Mouse (Mus musculus): ENCODE results near the gene Agl.
"Not testable (repeated sequence)": the region's sequence is repeated elsewhere in the genome, so short reads cannot be mapped to it uniquely, and the experiment has no call there.

Gene Agl

DNA sequence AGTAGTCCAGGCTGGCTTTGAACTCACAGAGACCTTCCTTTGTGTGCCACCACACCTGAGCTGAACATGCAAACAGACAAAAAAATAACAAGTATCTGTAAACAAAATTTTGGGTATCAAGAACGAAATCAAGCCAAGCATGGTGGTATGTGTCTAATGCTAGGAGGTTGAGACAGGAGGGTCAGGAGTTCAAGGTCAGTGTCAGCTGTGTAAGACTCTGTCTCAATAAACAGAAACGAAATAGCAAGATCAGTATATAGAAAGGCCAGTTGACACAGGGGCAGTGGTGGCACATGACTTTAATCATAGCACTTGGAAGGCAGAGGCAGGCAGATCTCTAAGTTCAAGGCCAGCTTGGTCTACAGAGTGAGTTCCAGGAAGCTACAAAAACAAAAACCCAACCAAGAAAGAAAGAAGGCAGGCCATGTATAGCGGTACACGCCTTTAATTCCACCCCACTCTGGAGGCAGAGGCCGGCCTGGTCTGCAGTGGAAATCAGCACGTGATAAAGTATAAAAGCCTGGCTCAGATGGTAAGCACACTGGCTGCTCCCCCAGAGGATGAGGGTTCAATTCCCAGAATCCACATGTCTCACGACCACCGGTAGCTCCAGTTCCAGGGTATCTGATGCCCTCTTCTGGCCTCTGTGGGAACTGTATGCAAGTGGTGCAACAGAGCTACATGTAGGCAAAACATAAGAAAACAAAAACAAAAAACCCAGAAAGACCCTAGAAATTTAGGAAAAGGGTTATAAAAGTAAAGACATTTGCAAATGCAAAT is 59.4 kb downstream of the Agl start:
- DNase-seq (ENCODE audit: low read depth, low spot score) = peak; percentile 69

DNA sequence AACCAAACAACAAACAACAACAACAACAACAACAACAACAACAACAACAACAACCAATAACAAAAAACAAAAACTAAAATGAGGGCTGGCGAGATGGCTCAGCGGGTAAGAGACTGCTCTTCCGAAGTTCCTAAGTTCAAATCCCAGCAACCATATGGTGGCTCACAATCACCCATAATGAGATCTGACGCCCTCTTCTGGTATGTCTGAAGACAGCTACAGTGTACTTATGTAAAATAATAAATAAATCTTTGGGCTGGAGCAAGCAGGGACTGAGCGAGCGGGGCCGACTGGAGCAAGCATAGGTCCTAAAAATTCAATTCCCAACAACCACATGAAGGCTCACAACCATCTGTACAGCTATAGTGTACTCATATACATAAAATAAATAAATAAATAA is 60.3 kb downstream of the Agl start:
- not testable (repeated sequence) for DNase-seq (ENCODE audit: low read depth, low spot score)

DNA sequence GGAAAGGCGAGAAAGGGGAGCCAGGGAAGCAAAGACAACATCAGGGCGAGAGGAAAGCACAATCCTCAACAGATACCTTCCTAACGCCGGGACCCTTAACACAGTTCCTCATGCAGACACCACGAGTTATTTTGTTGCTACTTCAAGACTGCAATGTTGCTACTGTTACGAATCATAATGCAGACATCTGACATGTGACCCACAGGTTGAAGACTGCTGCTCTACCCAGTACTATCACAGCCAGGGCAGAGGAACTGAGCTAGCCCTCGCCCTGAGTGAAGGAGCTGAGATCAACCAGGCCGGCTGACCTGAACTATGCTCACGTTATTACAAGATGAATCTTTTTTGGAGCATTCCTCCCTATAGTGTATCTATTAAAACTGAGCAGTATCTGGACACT is 67.0 kb downstream of the Agl start:
- no peak for DNase-seq (ENCODE audit: low read depth, low spot score)

DNA sequence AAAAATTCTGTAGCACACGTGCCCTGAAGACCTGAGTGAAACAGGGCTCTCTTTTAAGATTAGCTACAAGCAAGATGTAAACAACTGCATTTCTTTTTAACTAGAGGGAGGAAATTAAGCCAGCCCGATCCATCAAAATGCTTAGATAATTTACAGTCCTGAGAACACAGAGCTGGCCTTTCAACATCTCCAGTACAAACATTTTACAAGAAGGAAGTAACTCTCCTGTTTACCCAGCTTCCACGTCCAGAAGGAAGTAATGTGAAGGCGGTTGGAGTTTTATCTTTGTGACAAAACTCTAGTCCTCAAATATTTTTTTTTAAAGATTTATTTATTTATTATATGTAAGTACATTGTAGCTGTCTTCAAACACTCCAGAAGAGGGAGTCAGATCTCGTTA is 67.9 kb downstream of the Agl start:
- no peak for DNase-seq (ENCODE audit: low read depth, low spot score)

DNA sequence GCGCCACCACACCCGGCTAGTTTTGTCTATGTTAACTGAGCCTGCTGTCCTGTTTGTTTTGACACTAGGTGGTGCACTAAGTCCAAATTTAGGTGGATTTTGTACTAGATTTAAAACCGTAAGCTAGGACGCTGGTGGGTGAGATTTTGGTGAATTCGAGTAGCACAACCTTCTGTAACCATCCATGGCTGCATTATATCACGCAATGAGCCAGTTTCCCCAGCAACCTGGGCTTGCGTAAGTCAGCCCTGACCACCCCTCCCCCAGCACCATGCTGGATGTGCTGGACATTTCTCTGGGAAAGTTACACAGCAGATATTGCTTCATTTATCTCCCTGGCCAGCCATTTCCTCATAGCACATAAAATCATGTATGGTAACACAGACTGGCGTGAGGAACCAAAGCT is 70.6 kb downstream of the Agl start:
- peak; percentile 29 for DNase-seq (ENCODE audit: low read depth, low spot score)

DNA sequence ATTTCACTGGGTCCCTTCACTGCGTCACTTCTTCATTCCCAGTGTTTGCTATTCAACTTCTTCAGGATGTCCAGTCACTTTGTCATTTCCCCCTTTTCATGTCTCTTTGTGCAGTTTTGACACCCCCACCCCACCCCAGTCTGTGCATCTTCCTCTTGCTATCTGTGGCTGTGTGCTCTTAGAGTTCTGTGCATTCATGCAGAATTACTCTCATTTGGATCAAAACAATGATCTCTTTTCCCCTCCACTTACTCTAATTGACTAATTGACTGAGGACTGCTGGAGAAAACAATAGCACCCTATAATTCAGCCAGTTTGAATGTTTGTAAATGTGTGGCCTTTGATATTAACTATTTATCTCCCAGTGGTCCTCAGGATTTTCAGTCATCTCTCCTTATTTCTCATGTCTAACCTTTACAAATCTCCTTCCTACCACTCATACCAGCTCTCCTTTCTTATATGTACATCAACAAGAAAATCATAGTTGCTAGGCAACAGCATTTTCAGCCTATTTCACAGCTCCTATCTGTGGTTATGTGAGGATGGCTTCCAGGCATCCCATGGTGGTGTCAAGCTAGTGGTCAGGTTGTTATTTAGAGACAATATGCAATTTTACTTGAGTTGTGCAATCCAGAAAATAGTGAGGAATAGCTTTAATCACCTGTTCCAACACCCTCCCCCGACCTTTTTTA is 78.3 kb downstream of the Agl start:
- DNase-seq (ENCODE audit: low read depth, low spot score) = no peak

DNA sequence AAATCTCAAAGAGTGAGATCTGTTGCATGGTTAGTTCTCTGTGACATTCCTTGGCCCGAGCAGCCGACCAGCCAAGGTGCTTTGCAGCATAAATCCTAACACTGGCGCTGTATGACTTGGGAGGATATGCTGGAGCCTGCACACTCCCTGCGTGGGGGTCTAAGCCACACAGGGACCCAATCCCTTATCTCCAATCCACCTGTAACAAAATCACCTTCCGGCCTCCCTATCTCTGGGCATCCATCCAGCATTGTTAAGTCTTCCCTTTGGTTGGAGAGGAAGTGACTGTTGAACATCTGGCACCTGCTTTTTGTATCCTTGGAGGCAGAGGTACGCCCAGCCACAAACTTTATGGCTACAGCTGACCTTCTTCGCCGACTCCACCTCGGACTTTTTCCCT is 81.2 kb downstream of the Agl start:
- DNase-seq (ENCODE audit: low read depth, low spot score) = no peak

DNA sequence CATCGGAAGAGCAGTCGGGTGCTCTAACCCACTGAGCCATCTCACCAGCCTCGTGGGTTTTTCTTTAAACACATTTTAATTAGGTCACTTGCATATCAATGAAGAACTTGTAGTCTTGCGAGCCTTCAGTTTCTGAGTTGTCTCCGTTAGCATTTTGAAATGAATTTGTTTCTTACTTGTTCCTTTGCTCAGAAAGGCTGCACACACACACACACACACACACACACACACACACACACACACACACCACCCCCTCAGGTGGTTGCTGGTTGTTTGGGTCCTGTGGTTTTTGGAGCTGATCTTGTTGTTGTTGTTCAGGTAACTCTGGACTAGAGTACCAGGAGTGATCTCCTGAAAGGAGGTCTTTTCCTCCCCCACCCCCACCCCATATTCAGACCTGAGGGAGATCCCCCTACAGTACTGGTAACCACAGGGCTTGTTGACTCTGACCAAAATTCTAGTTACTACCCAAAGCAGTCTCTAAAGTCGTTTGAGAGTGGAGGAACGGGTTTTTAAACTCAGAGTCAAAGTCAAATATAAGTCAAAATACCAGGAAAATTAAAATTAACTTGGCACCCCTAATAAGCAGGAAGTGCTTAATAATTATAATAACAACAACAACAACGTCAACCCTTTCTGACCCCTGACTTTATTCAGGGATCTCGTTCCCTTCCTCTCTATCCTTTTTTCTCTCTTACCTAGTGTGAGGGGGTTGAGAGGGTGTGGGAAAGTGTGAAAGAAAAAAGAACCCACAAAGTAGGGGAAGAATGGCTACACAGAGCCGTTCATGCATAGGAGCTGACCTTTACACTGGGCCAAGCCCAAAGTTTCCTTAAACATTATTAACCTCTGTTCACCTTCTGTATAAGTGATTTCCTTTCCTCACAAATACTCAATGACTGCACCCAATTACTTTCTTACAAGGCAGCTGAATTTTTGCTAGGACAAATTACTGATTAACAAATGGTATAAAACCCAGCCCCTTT is 84.2 kb downstream of the Agl start:
- DNase-seq (ENCODE audit: low read depth, low spot score) = no peak

DNA sequence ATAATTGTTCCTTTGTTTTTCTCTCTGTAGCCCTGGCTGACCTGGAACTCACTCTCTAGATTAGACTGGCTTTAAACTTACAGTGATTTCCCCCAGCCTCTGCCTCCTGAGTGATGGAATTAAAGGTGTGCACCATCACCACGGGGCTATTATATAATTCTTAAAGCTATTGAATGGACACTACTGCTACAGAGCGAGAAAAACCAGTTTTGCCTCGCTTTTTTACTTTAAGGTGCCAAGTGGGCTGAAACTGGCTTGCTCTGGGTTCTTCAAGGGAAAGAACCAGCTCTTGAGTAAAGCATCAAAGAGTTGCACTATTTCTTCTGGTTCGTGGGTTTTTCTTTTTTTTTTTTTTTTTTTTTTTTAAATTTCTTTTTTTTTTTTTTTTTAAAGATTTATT is 85.0 kb downstream of the Agl start:
- no peak for DNase-seq (ENCODE audit: low read depth, low spot score)

DNA sequence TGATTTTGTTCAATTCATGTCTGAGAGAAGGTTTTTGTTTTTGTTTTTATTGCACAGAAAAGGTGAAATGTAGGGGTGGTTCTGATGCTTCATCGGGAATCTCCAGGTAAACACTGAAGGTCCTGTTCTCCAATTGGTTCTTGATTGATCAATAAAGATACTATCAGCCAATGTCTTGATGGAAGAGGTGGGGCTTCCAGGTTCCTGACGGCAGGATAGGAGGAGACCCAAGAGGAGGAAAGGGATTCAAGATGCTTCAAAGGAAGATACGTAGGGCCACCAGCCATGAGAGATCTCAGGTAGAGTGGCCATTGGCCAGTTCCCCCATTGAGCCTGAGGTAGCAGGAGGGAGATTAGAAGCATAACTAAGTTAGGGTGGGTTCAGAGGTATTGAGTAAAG is 89.0 kb downstream of the Agl start:
- DNase-seq (ENCODE audit: low read depth, low spot score) = no peak

DNA sequence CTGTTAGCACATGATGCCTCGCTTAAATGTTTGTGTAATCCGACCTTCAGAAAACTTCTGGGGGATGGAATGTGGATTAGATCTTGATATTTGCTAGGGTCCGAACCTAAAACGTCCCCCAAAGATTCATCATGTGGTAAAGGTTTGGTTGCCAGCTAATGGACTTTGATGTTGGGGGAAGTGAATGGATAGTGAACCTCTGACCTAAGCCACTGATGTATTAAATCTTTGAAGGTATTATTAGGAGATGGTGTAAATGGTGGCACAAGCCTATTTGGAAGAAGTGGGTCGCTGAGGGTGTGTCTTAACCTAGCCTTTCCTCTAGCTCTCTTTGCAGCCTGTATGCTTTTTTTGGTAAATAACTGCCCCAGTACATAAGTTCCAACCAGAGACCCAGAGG is 94.9 kb downstream of the Agl start:
- DNase-seq (ENCODE audit: low read depth, low spot score) = no peak

DNA sequence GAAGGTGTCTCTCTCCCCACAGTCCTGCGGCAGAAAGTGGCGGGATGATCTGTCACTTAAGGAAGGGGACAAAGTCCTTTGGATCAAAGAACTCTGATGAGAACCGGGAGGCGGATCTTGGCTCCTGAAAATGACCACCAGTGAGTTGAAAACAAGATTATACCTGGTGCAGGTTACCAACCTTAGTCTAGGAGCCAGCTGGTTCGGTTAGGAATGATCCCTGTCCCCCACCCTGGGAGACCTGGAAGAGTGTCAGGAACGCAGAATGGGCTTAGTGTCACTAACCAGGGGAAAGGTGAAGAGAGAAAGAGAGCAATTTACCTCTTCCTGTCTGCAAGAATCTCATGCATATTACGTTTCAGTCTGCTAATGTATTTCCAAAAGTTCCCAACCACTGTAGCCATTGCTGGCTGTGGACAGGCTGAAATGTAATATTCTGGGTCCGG is 95.5 kb downstream of the Agl start, which contains the start of gene Slc35a3:
Slc35a3 (minus strand) TSS at position 396 of the 446 bp plus-strand sequence.
- peak; percentile 47 for DNase-seq (ENCODE audit: low read depth, low spot score)

DNA sequence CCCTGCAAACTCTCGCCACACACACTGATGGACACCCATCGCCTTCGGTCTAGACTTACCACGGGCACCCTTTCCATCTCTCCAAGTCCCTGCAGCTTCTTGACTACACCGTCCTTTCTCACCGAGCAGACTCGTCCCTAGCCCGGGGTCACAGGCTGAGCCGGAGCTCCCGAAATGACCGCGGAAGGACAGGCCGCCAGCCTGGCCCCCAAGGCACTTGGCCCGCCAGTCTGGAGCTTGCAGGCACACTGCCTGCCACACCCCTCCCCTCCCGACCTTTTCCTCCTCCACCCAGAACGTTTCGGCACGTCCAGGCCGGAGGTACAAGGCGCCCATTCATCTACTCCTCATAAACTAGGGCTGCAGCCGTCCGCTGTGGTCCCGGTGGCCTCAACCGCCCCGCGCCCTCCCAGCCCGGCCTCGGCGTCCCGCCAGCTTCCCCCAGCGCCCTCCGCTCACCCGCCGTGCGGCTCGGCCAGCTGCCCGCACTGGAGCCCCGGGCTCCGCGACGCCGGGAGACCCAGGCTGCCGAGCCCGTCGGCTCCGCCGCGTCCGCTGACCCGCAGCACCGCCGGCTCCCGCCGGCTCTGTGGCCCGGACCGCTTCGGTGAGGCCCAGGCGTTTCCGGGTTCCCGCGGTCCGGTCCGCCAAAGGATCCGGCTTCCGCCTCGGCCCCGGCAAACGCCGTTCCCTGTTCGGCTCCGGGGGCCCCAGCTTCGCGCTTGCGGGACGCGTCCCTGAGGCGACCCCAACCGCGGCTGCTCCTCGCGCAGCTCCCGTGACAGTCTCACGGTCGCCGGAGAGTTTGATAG is 96.1 kb downstream of the Agl start:
- DNase-seq (ENCODE audit: low read depth, low spot score) = peak; percentile 69

DNA sequence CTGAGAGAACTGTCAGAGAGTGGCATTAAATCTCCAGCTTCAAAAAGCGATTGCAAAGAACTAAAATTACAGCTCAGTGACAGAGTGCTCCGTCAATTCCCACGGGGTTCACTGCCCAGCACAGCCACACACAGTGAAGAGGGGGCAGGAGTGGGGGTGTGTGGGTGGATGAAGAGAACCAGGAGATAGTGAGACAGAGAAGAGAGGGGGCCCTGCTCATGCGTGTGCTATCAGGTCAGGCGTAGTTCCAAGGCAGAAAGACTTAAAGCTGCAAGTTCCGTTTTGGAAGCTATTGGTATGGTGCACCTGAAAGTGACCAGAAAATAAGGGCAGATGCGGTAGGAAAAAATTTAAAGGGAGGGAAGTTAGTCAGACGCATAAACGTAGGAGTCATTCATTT is 97.0 kb downstream of the Agl start:
- DNase-seq (ENCODE audit: low read depth, low spot score) = no peak

DNA sequence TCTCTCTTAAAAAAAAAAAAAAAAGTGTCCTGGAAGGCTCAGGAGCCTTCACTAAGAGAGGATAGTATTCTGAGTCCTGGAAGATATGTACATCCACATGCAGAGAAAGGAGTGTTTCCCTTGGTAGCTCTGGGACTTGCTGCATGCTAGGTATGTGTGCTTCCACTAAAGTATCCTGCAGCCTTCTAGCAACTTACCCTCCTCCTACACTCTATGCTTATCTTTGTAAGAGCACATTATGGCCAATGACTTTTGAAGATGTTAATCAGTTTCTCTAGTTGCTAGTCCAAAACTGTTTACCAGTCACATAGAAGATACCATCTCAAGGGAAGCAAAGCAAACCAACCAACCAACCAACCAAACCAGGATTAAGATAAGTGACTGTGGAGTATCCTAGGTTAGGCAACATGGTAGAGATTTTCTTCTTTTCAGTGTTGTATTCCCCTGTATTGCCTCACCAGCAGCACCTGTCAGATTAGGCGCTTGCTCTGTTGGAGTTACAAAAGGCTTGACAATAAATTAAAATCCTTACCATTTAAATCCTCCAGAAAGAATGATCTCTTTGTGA is 102.2 kb downstream of the Agl start:
- no peak for DNase-seq (ENCODE audit: low read depth, low spot score)

DNA sequence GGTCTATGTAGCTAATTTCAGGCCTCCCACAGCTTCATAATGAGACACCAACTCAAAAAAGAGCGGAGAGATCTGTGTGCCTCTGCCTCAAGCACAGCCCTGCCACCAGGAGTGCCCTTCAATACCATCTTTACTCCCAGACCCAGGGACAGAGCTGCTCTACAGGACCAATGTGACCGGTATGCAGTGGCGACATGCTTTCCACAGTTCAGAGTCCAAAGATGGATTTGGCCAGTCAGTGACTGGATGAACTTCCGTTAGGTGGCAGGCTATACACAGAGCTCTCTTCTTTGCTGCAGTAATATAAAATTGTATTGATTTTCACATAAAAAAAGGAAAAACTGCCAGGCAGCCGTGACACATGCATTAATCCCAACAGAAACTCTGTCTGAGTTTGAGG is 104.1 kb downstream of the Agl start:
- DNase-seq (ENCODE audit: low read depth, low spot score) = no peak

DNA sequence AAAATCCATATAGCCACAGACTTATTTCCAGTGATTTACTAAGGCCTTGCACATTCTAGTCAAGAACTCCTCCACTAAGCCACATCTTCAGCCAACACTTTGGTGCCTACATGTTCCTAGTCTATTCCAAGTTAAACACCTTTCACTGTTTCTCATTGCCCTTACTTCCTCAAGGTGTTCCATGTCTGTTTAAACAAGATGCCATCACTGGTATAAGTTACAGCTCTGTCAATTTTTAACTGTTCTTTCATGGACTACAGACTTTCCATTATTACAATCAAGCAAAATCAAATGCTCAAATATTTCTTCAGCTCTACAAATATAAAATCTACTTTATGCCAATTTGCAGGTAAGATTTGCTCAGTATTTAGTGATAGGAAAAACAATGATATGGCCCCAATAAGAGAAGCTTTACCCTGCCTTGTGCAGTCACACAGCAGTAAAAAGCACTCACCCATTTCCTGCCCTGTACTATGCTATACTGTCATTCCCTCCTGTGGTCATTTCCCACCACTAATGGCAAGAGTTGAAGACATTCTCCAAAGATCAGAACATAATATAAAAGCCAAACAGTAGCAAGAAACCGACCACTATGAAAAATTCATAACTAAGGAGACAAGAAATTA is 105.2 kb downstream of the Agl start:
- no peak for DNase-seq (ENCODE audit: low read depth, low spot score)

DNA sequence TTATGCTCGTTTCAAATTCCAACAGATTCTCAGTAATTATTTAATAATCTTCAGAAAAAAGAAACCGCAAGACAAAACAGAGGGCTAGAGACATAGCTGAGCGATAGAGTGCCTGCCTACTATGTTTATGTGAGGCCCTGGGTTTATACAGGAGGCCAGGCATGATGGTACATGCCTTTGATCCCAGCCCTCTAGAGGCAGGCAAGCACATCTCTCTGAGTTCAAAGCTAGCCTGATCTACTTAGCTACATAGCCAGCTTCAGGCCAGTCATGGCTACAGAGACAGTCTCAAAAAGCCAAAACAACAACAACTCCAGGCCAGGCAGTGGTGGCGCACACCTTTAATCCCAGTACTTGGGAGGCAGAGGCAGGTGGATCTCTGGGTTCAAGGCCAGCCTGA is 106.4 kb downstream of the Agl start:
- DNase-seq (ENCODE audit: low read depth, low spot score) = no peak

DNA sequence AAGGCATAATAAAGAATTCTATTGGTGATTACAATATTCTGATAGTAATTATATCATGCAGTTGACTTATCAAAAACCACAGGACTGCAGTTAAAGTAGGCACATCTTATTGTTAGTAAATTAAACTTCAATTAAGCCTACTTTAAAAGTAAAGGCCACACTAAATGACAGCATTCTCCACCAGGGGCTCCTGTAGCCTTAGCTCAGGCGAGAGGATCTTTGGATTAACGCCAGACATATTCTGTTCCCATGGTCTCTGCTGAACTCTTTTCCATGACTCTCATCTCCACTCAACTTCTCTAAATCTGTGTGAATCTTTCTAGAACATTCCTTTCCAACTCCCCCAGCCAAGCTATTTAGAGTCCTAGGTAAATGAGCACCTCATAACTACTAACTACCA is 109.2 kb downstream of the Agl start:
- DNase-seq (ENCODE audit: low read depth, low spot score) = no peak

DNA sequence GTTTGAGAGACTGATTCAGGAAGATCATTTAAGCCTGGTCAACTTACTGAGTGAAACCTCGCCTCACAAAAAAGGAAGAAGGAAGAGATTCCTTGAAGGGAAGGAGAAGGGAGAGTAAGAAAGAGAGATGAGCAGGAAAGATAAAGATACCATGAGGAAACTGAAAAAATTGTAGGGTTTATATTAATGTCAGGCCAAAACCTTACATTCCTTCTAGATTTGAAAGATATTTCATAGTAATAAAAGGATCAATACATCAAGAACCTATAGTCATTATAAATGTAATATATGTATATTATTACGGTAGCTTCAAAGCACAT is 112.3 kb downstream of the Agl start:
- DNase-seq (ENCODE audit: low read depth, low spot score) = no peak
